Mouse (Mus musculus): ENCODE data around the gene Cck. TPM values are rescaled to one million over a fixed set of nuclear protein-coding genes. Genes with fewer than 3 reads are reported as not detected.

Cck gene
- total RNA-seq (2014; rRNA removed) (150 and 194 TPM in 2 replicates), polyA plus RNA-seq (2015; fragmentation: Nextera tagmentation; extraction: Ambion mirVana) (172 and 174 TPM in 2 replicates)

- 10% methylated on average over 12 of the region's 12 CpGs for WGBS
- Histone ChIP-seq H3K27me3 (ENCODE audit: insufficient read depth, low read length) (peaks cover 19% of the 10 kb centered on the region), H3K27ac (ENCODE audit: low read depth, low read length) (0 out of 2 replicates have a peak within 1 kb of the TSS, but pooled peaks have one; percentile 35), H3K4me3 (ENCODE audit: low read depth, low read length) (peak within 1 kb of the TSS; percentile 43), H3K9ac (peak within 1 kb of the TSS; percentile 56), H3K36me3 (ENCODE audit: insufficient read depth) (no peaks in the 10 kb centered on the region), H3K4me1 (ENCODE audit: insufficient read depth) (peaks cover 3% of the 10 kb centered on the region; the same call in 1 of the 2 replicates), H3K9me3 (ENCODE audit: low read length) (no peaks in the 10 kb centered on the region), H3K4me2 (ENCODE audit: low read depth) (peak within 1 kb of the TSS; percentile 65)
- TF ChIP-seq CTCF (IDR thresholded peaks at IDR 0.05; ENCODE audit: low read depth) = no peak
- DNase-seq (peak; percentile 46), ATAC-seq (peak; percentile 61)
Measured at GRCm38 (mm10) chr9:121495529-121495928, at the start of gene Cck. Cck (minus strand) TSS chr9:121495694.

DNA sequence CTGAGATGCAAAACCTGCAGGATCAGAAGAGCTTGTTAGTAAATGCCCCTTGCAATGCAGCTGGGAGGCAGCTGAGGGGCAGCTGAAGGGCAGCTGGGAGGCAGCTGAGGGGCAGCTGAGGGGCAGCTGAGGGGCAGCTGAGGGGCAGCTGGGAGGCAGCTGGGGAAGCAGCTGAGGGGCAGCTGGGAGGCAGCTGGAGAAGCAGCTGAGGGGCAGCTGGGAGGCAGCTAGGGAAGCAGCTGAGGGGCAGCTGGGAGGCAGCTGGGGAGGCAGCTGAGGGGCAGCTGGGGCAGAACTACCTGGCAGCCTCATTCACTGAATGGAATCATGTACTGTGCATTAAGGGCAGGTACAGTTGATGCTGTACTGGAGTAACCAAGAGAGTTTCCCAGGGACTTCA is 46.0 kb upstream of the Cck start:
- H3K4me3 ChIP-seq (ENCODE audit: low read depth, low read length) = no peak overlapping the region
- ATAC-seq (no peak), DNase-seq (no peak)
- H3K9ac ChIP-seq = no peak overlapping the region
- no peaks in the 10 kb centered on the region for H3K4me1 ChIP-seq (ENCODE audit: insufficient read depth)
- no peaks in the 10 kb centered on the region for H3K9me3 ChIP-seq (ENCODE audit: low read length)
- no peak for TF ChIP-seq CTCF (IDR thresholded peaks at IDR 0.05; ENCODE audit: low read depth)
- H3K4me2 ChIP-seq (ENCODE audit: low read depth) = no peak overlapping the region
- no peaks in the 10 kb centered on the region for H3K27me3 ChIP-seq (ENCODE audit: insufficient read depth, low read length)
- no peak overlapping the region for H3K27ac ChIP-seq (ENCODE audit: low read depth, low read length)
- H3K36me3 ChIP-seq (ENCODE audit: insufficient read depth) = no peaks in the 10 kb centered on the region

DNA sequence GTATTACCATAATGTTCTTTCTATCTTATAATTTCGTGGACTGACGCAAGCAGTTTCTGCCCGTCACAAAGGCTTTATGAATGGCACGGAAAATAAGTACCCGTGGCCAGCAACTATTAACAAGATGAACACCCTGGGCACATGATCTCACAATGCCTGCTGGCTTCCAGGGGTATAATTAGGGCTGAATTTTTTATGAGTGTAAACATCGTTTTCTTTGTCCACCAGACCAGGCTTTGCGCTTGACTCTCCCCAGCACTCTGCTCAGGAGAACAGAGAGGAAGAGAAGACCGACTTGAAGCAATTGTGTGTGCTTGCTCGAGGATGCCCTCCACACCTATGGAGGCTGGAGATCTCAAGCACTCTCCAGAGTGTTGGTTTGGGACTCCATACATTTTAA is 37.1 kb upstream of the Cck start:
- no peak for DNase-seq

DNA sequence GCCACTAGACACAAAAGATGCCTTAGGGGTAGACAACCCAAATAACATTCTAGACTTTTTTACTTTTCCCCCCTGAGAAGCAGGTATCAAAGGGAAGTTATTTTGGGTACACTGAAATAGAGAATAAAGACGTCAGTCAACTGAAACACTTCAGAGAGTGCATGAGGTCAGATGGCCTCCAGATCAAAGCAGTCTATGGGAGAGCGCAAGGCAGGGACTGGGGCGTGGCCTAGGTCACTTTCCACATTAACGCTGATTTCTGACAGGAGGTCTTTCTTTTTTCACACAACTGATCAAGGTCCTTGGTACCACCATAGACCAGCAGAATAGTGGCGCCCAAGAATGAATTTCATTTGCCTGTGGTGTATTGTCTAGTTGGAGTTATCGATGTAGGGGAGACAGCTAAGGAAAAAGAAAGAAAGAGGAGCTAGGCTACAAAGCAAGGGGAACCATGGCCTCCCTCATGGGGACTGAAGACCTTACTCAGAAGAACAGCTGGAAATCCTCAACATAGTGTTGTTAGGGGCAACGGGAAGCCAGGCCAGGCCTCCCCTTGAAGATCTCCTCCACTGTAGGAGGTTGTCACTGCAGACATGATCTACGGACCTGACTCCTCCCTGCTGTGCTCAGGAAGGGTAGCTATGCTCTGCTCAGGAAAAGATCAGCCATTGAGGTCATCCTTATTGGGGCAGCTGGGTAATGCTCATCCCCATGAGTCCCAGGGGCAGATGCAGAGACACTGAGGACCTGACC is 33.3 kb upstream of the Cck start:
- H3K4me3 ChIP-seq (ENCODE audit: low read depth, low read length) = no peak overlapping the region
- H3K9me3 ChIP-seq (ENCODE audit: low read length) = no peaks in the 10 kb centered on the region
- ATAC-seq (no peak), DNase-seq (no peak)
- H3K27me3 ChIP-seq (ENCODE audit: insufficient read depth, low read length) = no peaks in the 10 kb centered on the region
- H3K4me2 ChIP-seq (ENCODE audit: low read depth) = no peak overlapping the region
- WGBS = 83% methylated on average over 8 of the region's 8 CpGs
- H3K4me1 ChIP-seq (ENCODE audit: insufficient read depth) = no peaks in the 10 kb centered on the region
- no peak overlapping the region for H3K27ac ChIP-seq (ENCODE audit: low read depth, low read length)
- no peak overlapping the region for H3K9ac ChIP-seq
- no peak for TF ChIP-seq CTCF (IDR thresholded peaks at IDR 0.05; ENCODE audit: low read depth)
- no peaks in the 10 kb centered on the region for H3K36me3 ChIP-seq (ENCODE audit: insufficient read depth)

More for the DNA sequence above, 37.1 kb upstream of the Cck start:
- ATAC-seq = peak; percentile 53
- H3K27ac ChIP-seq (ENCODE audit: low read depth, low read length) = no peak overlapping the region
- H3K9ac ChIP-seq = no peak overlapping the region
- H3K4me1 ChIP-seq (ENCODE audit: insufficient read depth) = no peaks in the 10 kb centered on the region
- no peaks in the 10 kb centered on the region for H3K36me3 ChIP-seq (ENCODE audit: insufficient read depth)
- H3K4me3 ChIP-seq (ENCODE audit: low read depth, low read length) = no peak overlapping the region
- no peaks in the 10 kb centered on the region for H3K9me3 ChIP-seq (ENCODE audit: low read length)
- TF ChIP-seq CTCF (IDR thresholded peaks at IDR 0.05; ENCODE audit: low read depth) = no peak
- H3K27me3 ChIP-seq (ENCODE audit: insufficient read depth, low read length) = no peaks in the 10 kb centered on the region
- no peak overlapping the region for H3K4me2 ChIP-seq (ENCODE audit: low read depth)
- 27% methylated on average over 9 of the region's 9 CpGs for WGBS

- WGBS = 30% methylated on average over 6 of the region's 6 CpGs
- TF ChIP-seq CTCF (IDR thresholded peaks at IDR 0.05; ENCODE audit: low read depth) = no peak
- Histone ChIP-seq H3K9ac (no peak overlapping the region), H3K9me3 (ENCODE audit: low read length) (no peaks in the 10 kb centered on the region), H3K4me1 (ENCODE audit: insufficient read depth) (no peaks in the 10 kb centered on the region), H3K4me2 (ENCODE audit: low read depth) (no peak overlapping the region), H3K36me3 (ENCODE audit: insufficient read depth) (no peaks in the 10 kb centered on the region), H3K27ac (ENCODE audit: low read depth, low read length) (no peak overlapping the region), H3K4me3 (ENCODE audit: low read depth, low read length) (no peak overlapping the region), H3K27me3 (ENCODE audit: insufficient read depth, low read length) (no peaks in the 10 kb centered on the region)
- no peak for DNase-seq
- ATAC-seq = peak; percentile 62
Measured at GRCm38 (mm10) chr9:121526171-121526570, 30.7 kb upstream of the Cck start.

GRCm38 (mm10) chr9:121520047-121520446 is 24.6 kb upstream of the Cck start:
- no peak for TF ChIP-seq CTCF (IDR thresholded peaks at IDR 0.05; ENCODE audit: low read depth)
- Histone ChIP-seq H3K9ac (no peak overlapping the region), H3K27ac (ENCODE audit: low read depth, low read length) (no peak overlapping the region), H3K4me2 (ENCODE audit: low read depth) (no peak overlapping the region), H3K36me3 (ENCODE audit: insufficient read depth) (no peaks in the 10 kb centered on the region), H3K4me3 (ENCODE audit: low read depth, low read length) (no peak overlapping the region), H3K4me1 (ENCODE audit: insufficient read depth) (no peaks in the 10 kb centered on the region), H3K9me3 (ENCODE audit: low read length) (no peaks in the 10 kb centered on the region), H3K27me3 (ENCODE audit: insufficient read depth, low read length) (no peaks in the 10 kb centered on the region)
- ATAC-seq = no peak
- no peak for DNase-seq
- 74% methylated on average over 5 of the region's 5 CpGs for WGBS

- Histone ChIP-seq H3K4me3 (ENCODE audit: low read depth, low read length) (no peak overlapping the region), H3K27ac (ENCODE audit: low read depth, low read length) (no peak overlapping the region), H3K4me1 (ENCODE audit: insufficient read depth) (no peaks in the 10 kb centered on the region), H3K9ac (no peak overlapping the region), H3K4me2 (ENCODE audit: low read depth) (no peak overlapping the region), H3K36me3 (ENCODE audit: insufficient read depth) (no peaks in the 10 kb centered on the region), H3K9me3 (ENCODE audit: low read length) (no peaks in the 10 kb centered on the region), H3K27me3 (ENCODE audit: insufficient read depth, low read length) (no peaks in the 10 kb centered on the region)
- TF ChIP-seq CTCF (IDR thresholded peaks at IDR 0.05; ENCODE audit: low read depth) = no peak
- ATAC-seq (no peak), DNase-seq (no peak)
- 85% methylated on average over 5 of the region's 5 CpGs for WGBS
Measured at GRCm38 (mm10) chr9:121514462-121514861, 19.0 kb upstream of the Cck start.

Measured in forebrain, postnatal 0 days (tissue).